8 mouse cellular contexts compared by ENCODE assay signal in the genomic region with DNA sequence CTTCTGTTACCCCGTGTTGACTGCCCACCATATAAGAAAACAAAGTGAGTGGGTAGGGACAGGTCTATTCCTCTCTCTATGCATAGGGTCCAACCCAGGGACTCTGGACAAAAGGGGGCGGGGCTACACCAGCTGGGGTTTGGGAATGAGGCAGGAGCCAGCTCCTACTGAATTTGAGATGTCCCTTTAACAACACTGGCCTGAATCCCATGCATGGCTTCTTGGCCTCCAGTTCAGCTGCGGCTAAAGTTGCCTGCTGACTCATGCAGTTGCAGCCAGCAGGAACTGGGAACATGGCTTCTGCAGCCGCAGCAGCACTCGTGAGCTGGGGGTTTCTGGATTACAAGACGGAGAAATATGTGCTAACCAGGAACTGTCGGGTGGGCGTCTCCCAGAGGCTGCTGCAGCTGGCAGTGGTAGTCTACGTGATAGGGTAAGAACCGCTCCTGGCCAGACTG. TPM values are rescaled to one million over a fixed set of nuclear protein-coding genes. Genes with fewer than 3 reads are reported as not detected.
DNase-seq lines count a peak whose midpoint lies in the region; ATAC-seq and TF ChIP-seq lines count a peak whose summit lies in the region.

TSS of gene P2rx6 (plus strand) at position 135 of the 458 bp plus-strand sequence.

- H3K4me2 ChIP-seq in hindbrain, embryonic 12.5 days (replicated peaks) = peak within 1 kb of the TSS; percentile 46
- peak within 1 kb of the TSS; percentile 43 for H3K4me2 ChIP-seq in liver, embryonic 13.5 days
- H3K4me2 ChIP-seq in myocyte (ENCODE audit: low read depth) = peak within 1 kb of the TSS; percentile 100

- H3K4me3 ChIP-seq in C2C12 (ENCODE audit: insufficient read depth, poor library complexity, severe bottlenecking) (no peak within 1 kb of the TSS), myocyte (peak within 1 kb of the TSS; percentile 22)
- H3K4me3 ChIP-seq in hindbrain, embryonic 12.5 days = peak within 1 kb of the TSS; percentile 16
- 0 out of 2 replicates have a peak within 1 kb of the TSS, but pooled peaks have one; percentile 11 for H3K4me3 ChIP-seq in liver, embryonic 13.5 days (replicated peaks)

- H3K27ac ChIP-seq in hindbrain, embryonic 12.5 days = peak within 1 kb of the TSS; percentile 45
- H3K27ac ChIP-seq in liver, embryonic 13.5 days = no peak within 1 kb of the TSS

- peak; percentile 54 for TF ChIP-seq POLR2A in myocyte (IDR thresholded peaks at IDR 0.05; ENCODE audit: insufficient read length, low read depth)

- H3K9ac ChIP-seq in hindbrain, embryonic 12.5 days = 0 out of 2 replicates have a peak within 1 kb of the TSS, but pooled peaks have one; percentile 9
- H3K9ac ChIP-seq in liver, embryonic 13.5 days = peak within 1 kb of the TSS; percentile 23; the same call in 1 of the 2 replicates

- TF ChIP-seq CTCF in C2C12 (IDR thresholded peaks at IDR 0.05; ENCODE audit: control insufficient read depth, insufficient read depth, insufficient read length) = no peak

- H3K36me3 ChIP-seq in C2C12 (ENCODE audit: control insufficient read depth, insufficient read depth) (no peaks in the 10 kb centered on the region), myocyte (ENCODE audit: control insufficient read depth, insufficient read depth) (no peaks in the 10 kb centered on the region)
- H3K36me3 ChIP-seq in hindbrain, embryonic 12.5 days = no peaks in the 10 kb centered on the region
- no peaks in the 10 kb centered on the region for H3K36me3 ChIP-seq in liver, embryonic 13.5 days

- peaks cover 35% of the 10 kb centered on the region for H3K4me1 ChIP-seq in hindbrain, embryonic 12.5 days
- peaks cover 32% of the 10 kb centered on the region for H3K4me1 ChIP-seq in liver, embryonic 13.5 days (replicated peaks)

- peak; percentile 63 for DNase-seq in adrenal gland, postnatal 10 days
- DNase-seq in gastrocnemius, adult 18-20 months (ENCODE audit: low spot score) = peak; percentile 77
- no peak for DNase-seq in liver, embryonic 13.5 days
- DNase-seq in cerebellum, adult 18-20 months = no peak

- H3K27me3 ChIP-seq in C2C12 (ENCODE audit: control insufficient read depth, insufficient read depth, insufficient read length) (no peaks in the 10 kb centered on the region), myocyte (ENCODE audit: control insufficient read depth, insufficient read depth, insufficient read length) (no peaks in the 10 kb centered on the region)
- H3K27me3 ChIP-seq in hindbrain, embryonic 12.5 days = peaks cover 19% of the 10 kb centered on the region
- H3K27me3 ChIP-seq in liver, embryonic 13.5 days = peaks cover 63% of the 10 kb centered on the region

- ATAC-seq in hindbrain, embryonic 12.5 days (ENCODE audit: low FRiP score) = 0 out of 2 replicates have a peak, but pooled peaks have one; percentile 42
- no peak for ATAC-seq in liver, embryonic 13.5 days (ENCODE audit: low read depth)
- no peak for ATAC-seq in cerebellum, adult (ENCODE audit: insufficient number of reproducible peaks, low FRiP score, low TSS enrichment)

- H3K79me2 ChIP-seq in C2C12 (ENCODE audit: control insufficient read depth, insufficient read depth) = no peaks in the 10 kb centered on the region
- no peaks in the 10 kb centered on the region for H3K79me2 ChIP-seq in myocyte (ENCODE audit: control insufficient read depth, insufficient read depth)

- H3ac ChIP-seq in C2C12 (ENCODE audit: control insufficient read depth, insufficient read length, low read depth) = peak within 1 kb of the TSS; percentile 13
- no peak within 1 kb of the TSS for H3ac ChIP-seq in myocyte (ENCODE audit: control insufficient read depth, insufficient read length)

- H3K79me3 ChIP-seq in C2C12 (ENCODE audit: low read depth) = no peaks in the 10 kb centered on the region

- no peaks in the 10 kb centered on the region for H3K9me3 ChIP-seq in hindbrain, embryonic 12.5 days (replicated peaks)
- no peaks in the 10 kb centered on the region for H3K9me3 ChIP-seq in liver, embryonic 13.5 days (replicated peaks)

- 3% methylated on average over 10 of the region's 10 CpGs for WGBS in hindbrain, embryonic 12.5 days
- WGBS in liver, embryonic 13.5 days (ENCODE audit: insufficient replicate concordance) = 5% methylated on average over 10 of the region's 10 CpGs

TF ChIP-seq in C2C12, 6 proteins besides CTCF, POLR2A, EP300 and RAD21:
- TF ChIP-seq MAX (IDR thresholded peaks at IDR 0.05) (peak; percentile 94), CEBPB (IDR thresholded peaks at IDR 0.05; ENCODE audit: low read depth) (peak; percentile 4), USF1 (IDR thresholded peaks at IDR 0.05; ENCODE audit: low read depth) (no peak), MYOD1 (IDR thresholded peaks at IDR 0.05; ENCODE audit: control insufficient read depth, insufficient read length, low read depth) (peak; percentile 73), MYOG (IDR thresholded peaks at IDR 0.05; ENCODE audit: control insufficient read depth, extremely low read depth, insufficient read length) (no peak), FOSL1 (IDR thresholded peaks at IDR 0.05; ENCODE audit: insufficient read depth, low read length, poor library complexity, severe bottlenecking) (peak; percentile 54)

TF ChIP-seq in myocyte, 11 proteins besides CTCF, POLR2A, EP300 and RAD21:
- TF ChIP-seq MYOD1 (IDR thresholded peaks at IDR 0.05; ENCODE audit: control insufficient read depth in 1 of 3, insufficient read length in 2 of 3, low read depth in 2 of 3) = peak in 2 of 3 experiments; percentile 53 to 57
- no peak for TF ChIP-seq E2F4 (IDR thresholded peaks at IDR 0.05; ENCODE audit: insufficient read depth)
- peak; percentile 54 for TF ChIP-seq SRF (IDR thresholded peaks at IDR 0.05; ENCODE audit: control insufficient read depth, insufficient read length, low read depth)
- no peak for TF ChIP-seq USF1 (IDR thresholded peaks at IDR 0.05; ENCODE audit: low read depth)
- 0 out of 2 replicates have a peak, but pooled peaks have one; percentile 21 for TF ChIP-seq CEBPB (IDR thresholded peaks at IDR 0.05; ENCODE audit: insufficient read depth, poor library complexity, severe bottlenecking)
- TF ChIP-seq MYOG (IDR thresholded peaks at IDR 0.05; ENCODE audit: control insufficient read depth in 1 of 3, insufficient read depth in 1 of 3, insufficient read length in 2 of 3, low read depth in 2 of 3) = peak; percentile 0 to 67 (median 28)
TF ChIP-seq in myocyte: peak in this region for 4.

RNA-seq across cellular contexts. Expression of gene P2rx6, which starts in this region (rescaled TPM):
- polyA plus RNA-seq in C2C12 (2012; fragmentation: generic; extraction: Trizol) (1.9 TPM), myocyte (2012; fragmentation: generic; extraction: Trizol) (3.3 TPM)
- total RNA-seq in adrenal gland, postnatal 10 days (2021) = under 1 TPM; 0.69 to 0.97 TPM
- 10 to 100 TPM in 1 of 2 experiments, 1 to 10 TPM in 1; 8.7 to 11.8 TPM for total RNA-seq in gastrocnemius, adult 18-20 months (2021)
- 1.8 and 2.2 TPM in 2 replicates for polyA plus RNA-seq in hindbrain, embryonic 12.5 days (2016; fragmentation: Nextera tagmentation; extraction: Ambion mirVana)
- polyA plus RNA-seq in liver, embryonic 13.5 days (2015; fragmentation: Nextera tagmentation; extraction: Ambion mirVana) = 0.09 TPM in 1 of 2 replicates, not detected in the other

Comparison
In these comparisons a context has a peak if more than half of its experiments do, and no peak if none do; other contexts are left out.
1. RNA of gene P2rx6 (total RNA-seq): 8.7 to 11.8 TPM in gastrocnemius, adult 18-20 months; 0.69 to 0.97 TPM in adrenal gland, postnatal 10 days; every median in the first group is over 4 times any median in the second.
2. Peak in DNase-seq in adrenal gland, postnatal 10 days; RNA of the gene not detected or under 1 TPM.
3. H3K4me2 ChIP-seq: peak in every context shown above with its lines; median percentile 100 in myocyte; 46 in hindbrain, embryonic 12.5 days; 43 in liver, embryonic 13.5 days.